ENCODE assay signal across 9 mouse cellular contexts in genomic region chr4:12506851-12507551, GRCm38 (mm10).
A peak's percentile ranks its signal among the peaks of the same experiment; 100 is the strongest.
DNase-seq lines count a peak whose midpoint lies in the region; ATAC-seq lines count a peak whose summit lies in the region.
"Had no signal": no experiment of that assay in that cellular context is flagged by ENCODE, and none has a peak within 500 bp of the region (broad histone marks: within the 10 kb centered on the region; RNA-seq: fewer than 3 reads in every experiment).

No protein-coding gene starts in this region.

- no peaks in the 10 kb centered on the region for H3K9me3 ChIP-seq in heart, embryonic 11.5 days (replicated peaks; ENCODE audit: control insufficient read depth, low read length)
- no peaks in the 10 kb centered on the region for H3K9me3 ChIP-seq in heart, embryonic 10.5 days
- H3K9me3 ChIP-seq in midbrain, embryonic 11.5 days (ENCODE audit: control insufficient read depth, low read length): no peaks in the 10 kb centered on the region
- H3K9me3 ChIP-seq in midbrain, embryonic 10.5 days (replicated peaks): no peaks in the 10 kb centered on the region
- H3K9me3 ChIP-seq in intestine, embryonic 14.5 days (ENCODE audit: control insufficient read depth, low read length): no peaks in the 10 kb centered on the region
- no peaks in the 10 kb centered on the region for H3K9me3 ChIP-seq in stomach, embryonic 14.5 days (ENCODE audit: control insufficient read depth, low read depth, low read length)

- H3K9ac ChIP-seq in heart, embryonic 11.5 days (ENCODE audit: low read depth, low read length): no peak overlapping the region
- no peak overlapping the region for H3K9ac ChIP-seq in midbrain, embryonic 11.5 days (ENCODE audit: low read length)
- H3K9ac ChIP-seq in intestine, embryonic 14.5 days (ENCODE audit: low read length): no peak overlapping the region
- no peak overlapping the region for H3K9ac ChIP-seq in stomach, embryonic 14.5 days (replicated peaks; ENCODE audit: low read depth, low read length)

- no peaks in the 10 kb centered on the region for H3K36me3 ChIP-seq in heart, embryonic 11.5 days (ENCODE audit: control insufficient read depth, insufficient read depth, low read length)
- H3K36me3 ChIP-seq in heart, embryonic 10.5 days: no peaks in the 10 kb centered on the region
- H3K36me3 ChIP-seq in midbrain, embryonic 11.5 days (ENCODE audit: control insufficient read depth, insufficient read depth, low read length): no peaks in the 10 kb centered on the region
- H3K36me3 ChIP-seq in midbrain, embryonic 10.5 days: no peaks in the 10 kb centered on the region
- H3K36me3 ChIP-seq in intestine, embryonic 14.5 days (ENCODE audit: control insufficient read depth, insufficient read depth, low read length): no peaks in the 10 kb centered on the region
- H3K36me3 ChIP-seq in stomach, embryonic 14.5 days (ENCODE audit: control insufficient read depth, insufficient read depth, low read length): no peaks in the 10 kb centered on the region

- DNase-seq in heart, embryonic 10.5 days (ENCODE audit: low spot score): no peak
- DNase-seq in midbrain, embryonic 11.5 days (ENCODE audit: low spot score, missing footprints): peak; percentile 73
- DNase-seq in midbrain, embryonic 10.5 days (ENCODE audit: low spot score): no peak
- peak; percentile 60 for DNase-seq in intestine, embryonic 14.5 days (ENCODE audit: low spot score)
- DNase-seq in gastrocnemius, postnatal 36 days: no peak
- DNase-seq in yolk sac, embryonic 10.5 days (ENCODE audit: low spot score): no peak

- intact Hi-C loops in gastrocnemius, postnatal 36 days (cut with DNase I): no loop called here

- H3K4me3 ChIP-seq in heart, embryonic 11.5 days (ENCODE audit: low read depth, low read length): no peak overlapping the region
- H3K4me3 ChIP-seq in heart, embryonic 10.5 days: no peak overlapping the region
- H3K4me3 ChIP-seq in midbrain, embryonic 11.5 days (ENCODE audit: low read depth, low read length): no peak overlapping the region
- no peak overlapping the region for H3K4me3 ChIP-seq in midbrain, embryonic 10.5 days
- H3K4me3 ChIP-seq in intestine, embryonic 14.5 days (ENCODE audit: low read depth, low read length): no peak overlapping the region
- no peak overlapping the region for H3K4me3 ChIP-seq in stomach, embryonic 14.5 days (ENCODE audit: low read depth, low read length)

- H3K27me3 ChIP-seq in heart, embryonic 11.5 days (ENCODE audit: control insufficient read depth, insufficient read depth, low read length): no peaks in the 10 kb centered on the region
- H3K27me3 ChIP-seq in heart, embryonic 10.5 days (ENCODE audit: insufficient read depth, poor library complexity, severe bottlenecking): no peaks in the 10 kb centered on the region
- H3K27me3 ChIP-seq in midbrain, embryonic 11.5 days (ENCODE audit: control insufficient read depth, insufficient read depth, low read length): no peaks in the 10 kb centered on the region
- no peaks in the 10 kb centered on the region for H3K27me3 ChIP-seq in midbrain, embryonic 10.5 days (ENCODE audit: low read depth, poor library complexity, severe bottlenecking)
- no peaks in the 10 kb centered on the region for H3K27me3 ChIP-seq in intestine, embryonic 14.5 days (replicated peaks; ENCODE audit: control insufficient read depth, insufficient read depth, low read length)
- H3K27me3 ChIP-seq in stomach, embryonic 14.5 days (ENCODE audit: control insufficient read depth, insufficient read depth, low read length): no peaks in the 10 kb centered on the region
- H3K27me3 ChIP-seq: CH12.LX had no signal

- peak overlapping the region; percentile 27 for H3K4me2 ChIP-seq in heart, embryonic 11.5 days
- no peak overlapping the region for H3K4me2 ChIP-seq in midbrain, embryonic 11.5 days
- H3K4me2 ChIP-seq in intestine, embryonic 14.5 days (ENCODE audit: low read length): no peak overlapping the region
- no peak overlapping the region for H3K4me2 ChIP-seq in stomach, embryonic 14.5 days (replicated peaks; ENCODE audit: low read depth, low read length)

- H3K4me1 ChIP-seq in heart, embryonic 11.5 days (ENCODE audit: control insufficient read depth, insufficient read depth, low read length): peaks cover 2% of the 10 kb centered on the region; the same call in 1 of the 2 replicates
- peaks cover 5% of the 10 kb centered on the region; the same call in 1 of the 2 replicates for H3K4me1 ChIP-seq in heart, embryonic 10.5 days
- H3K4me1 ChIP-seq in midbrain, embryonic 11.5 days (ENCODE audit: control insufficient read depth, insufficient read depth, low read length): no peaks in the 10 kb centered on the region
- peaks cover 8% of the 10 kb centered on the region for H3K4me1 ChIP-seq in midbrain, embryonic 10.5 days
- H3K4me1 ChIP-seq in intestine, embryonic 14.5 days (replicated peaks; ENCODE audit: control insufficient read depth, insufficient read depth, low read length): peaks cover 17% of the 10 kb centered on the region; the same call in 1 of the 2 replicates
- no peaks in the 10 kb centered on the region for H3K4me1 ChIP-seq in stomach, embryonic 14.5 days (ENCODE audit: control insufficient read depth, insufficient read depth, low read length)

- ATAC-seq in heart, embryonic 11.5 days (replicated peaks; ENCODE audit: insufficient number of reproducible peaks, low FRiP score, low TSS enrichment): no peak
- ATAC-seq in midbrain, embryonic 11.5 days (ENCODE audit: low FRiP score): no peak
- no peak for ATAC-seq in intestine, embryonic 14.5 days (replicated peaks; ENCODE audit: low FRiP score, low TSS enrichment, low read depth)
- ATAC-seq in stomach, embryonic 14.5 days (ENCODE audit: insufficient number of reproducible peaks, insufficient read depth, low FRiP score, low read depth): peak; percentile 42; the same call in 1 of the 2 replicates

- 42% methylated on average over 8 of the region's 8 CpGs for WGBS in heart, embryonic 11.5 days (ENCODE audit: insufficient replicate concordance)
- 53% methylated on average over 8 of the region's 8 CpGs for WGBS in heart, embryonic 10.5 days
- 56% methylated on average over 8 of the region's 8 CpGs for WGBS in midbrain, embryonic 11.5 days
- WGBS in midbrain, embryonic 10.5 days: 51% methylated on average over 8 of the region's 8 CpGs
- 21% methylated on average over 8 of the region's 8 CpGs for WGBS in intestine, embryonic 14.5 days
- 17% methylated on average over 8 of the region's 8 CpGs for WGBS in stomach, embryonic 14.5 days

- H3K27ac ChIP-seq in heart, embryonic 11.5 days (ENCODE audit: low read depth, low read length): 0 out of 2 replicates have a peak overlapping the region, but pooled peaks have one; percentile 10
- no peak overlapping the region for H3K27ac ChIP-seq in heart, embryonic 10.5 days
- H3K27ac ChIP-seq in midbrain, embryonic 11.5 days (ENCODE audit: low read depth, low read length): no peak overlapping the region
- no peak overlapping the region; the same call in 1 of the 2 replicates for H3K27ac ChIP-seq in midbrain, embryonic 10.5 days (replicated peaks)
- H3K27ac ChIP-seq in intestine, embryonic 14.5 days (ENCODE audit: low read depth): no peak overlapping the region; the same call in 1 of the 2 replicates
- H3K27ac ChIP-seq in stomach, embryonic 14.5 days (ENCODE audit: low read length): peak overlapping the region; percentile 48; the same call in 1 of the 2 replicates

Comparison
In these comparisons a context has a peak if more than half of its experiments do, and no peak if none do; other contexts are left out.
1. H3K27ac ChIP-seq: peak in heart, embryonic 11.5 days (single experiment) and stomach, embryonic 14.5 days (single experiment); none in heart, embryonic 10.5 days (single experiment), midbrain, embryonic 11.5 days (single experiment), midbrain, embryonic 10.5 days (single experiment) and intestine, embryonic 14.5 days (single experiment).
2. DNase-seq: peak in midbrain, embryonic 11.5 days (single experiment) and intestine, embryonic 14.5 days (single experiment); none in heart, embryonic 10.5 days (single experiment), midbrain, embryonic 10.5 days (single experiment), gastrocnemius, postnatal 36 days (0 of 2) and yolk sac, embryonic 10.5 days (single experiment).